Mouse (Mus musculus) hindbrain, embryonic 13.5 days (tissue): ENCODE results near the gene Gpr176. TPM values are rescaled to one million over a fixed set of nuclear protein-coding genes. Genes with fewer than 3 reads are reported as not detected.

Source experiments
- ATAC-seq: fragments of 200-750 bp; cut with Nextera tagmentation; 2 replicates; pipeline ENCODE4 v1.8.0; 2017; ENCODE audit warnings: moderate TSS enrichment; ENCODE audit not compliant: low FRiP score
- H3K27ac ChIP-seq: fragments of 300-500 bp; sonication (generic); 2 replicates; pipeline ENCODE4 v1.5.1; 2015; ENCODE audit warnings: inconsistent platforms, mild to moderate bottlenecking, moderate library complexity
- H3K27me3 ChIP-seq: fragments of 300-500 bp; sonication (generic); 2 replicates; pipeline ENCODE4 v1.6.1; 2015; ENCODE audit warnings: mild to moderate bottlenecking, inconsistent platforms
- H3K36me3 ChIP-seq: fragments of 300-500 bp; sonication (generic); 2 replicates; pipeline ENCODE4 v1.6.1; 2015; ENCODE audit warnings: mild to moderate bottlenecking, inconsistent platforms
- H3K4me1 ChIP-seq: fragments of 300-500 bp; sonication (generic); replicated peaks from 2 replicates; pipeline ENCODE4 v1.6.1; 2015; ENCODE audit warnings: inconsistent platforms
- H3K4me2 ChIP-seq: fragments of 300-500 bp; sonication (generic); 2 replicates; pipeline ENCODE4 v1.6.1; 2015; ENCODE audit warnings: inconsistent platforms, mild to moderate bottlenecking, moderate library complexity
- H3K4me3 ChIP-seq: fragments of 300-500 bp; sonication (generic); 2 replicates; pipeline ENCODE4 v1.5.1; 2015; ENCODE audit warnings: mild to moderate bottlenecking, inconsistent platforms
- H3K9ac ChIP-seq: fragments of 300-500 bp; sonication (generic); 2 replicates; pipeline ENCODE4 v1.6.1; 2015; ENCODE audit warnings: mild to moderate bottlenecking, inconsistent platforms
- H3K9me3 ChIP-seq: fragments of 300-500 bp; sonication (generic); 2 replicates; pipeline ENCODE4 v1.6.1; 2016; ENCODE audit warnings: inconsistent platforms
- WGBS: fragments of 180-500 bp; shearing (Covaris S2); methylation state at CpG from one replicate; pipeline ENCODE4 v1.1.7; 2015; 5-methylcytosine and 5-hydroxymethylcytosine counted together
- polyA plus RNA-seq: library from polyadenylated mRNA; unstranded; fragments of >200 nt; fragmentation: Nextera tagmentation; extraction: Ambion mirVana; gene quantifications from 2 replicates; pipeline ENCODE4 v1.2.1, GENCODE M21; 2015

Gpr176 gene
- polyA plus RNA-seq, 1 experiment from 2014 or later, result 2.8 TPM

GRCm38 (mm10) chr2:118315656-118316402, 57.4 kb downstream of the Gpr176 start:
- no peaks in the 10 kb centered on the region for H3K27me3 ChIP-seq
- no peak overlapping the region for H3K27ac ChIP-seq
- H3K4me1 ChIP-seq, result peaks cover 20% of the 10 kb centered on the region
- no peaks in the 10 kb centered on the region for H3K36me3 ChIP-seq
- no peak for ATAC-seq
- no peaks in the 10 kb centered on the region for H3K9me3 ChIP-seq
- no peak overlapping the region for H3K4me3 ChIP-seq
- no peak overlapping the region for H3K9ac ChIP-seq
- 68% methylated on average over 12 of the region's 12 CpGs for WGBS
- H3K4me2 ChIP-seq, result no peak overlapping the region

GRCm38 (mm10) chr2:118307561-118307960, 65.7 kb downstream of the Gpr176 start:
- Histone ChIP-seq H3K4me3 (no peak overlapping the region), H3K4me1 (0 out of 2 replicates have a peak, but pooled peaks cover 4% of the 10 kb centered on the region), H3K9ac (no peak overlapping the region), H3K4me2 (no peak overlapping the region), H3K36me3 (no peaks in the 10 kb centered on the region), H3K27me3 (no peaks in the 10 kb centered on the region), H3K9me3 (no peaks in the 10 kb centered on the region), H3K27ac (no peak overlapping the region)
- 74% methylated on average over 8 of the region's 8 CpGs for WGBS
- ATAC-seq, result peak; percentile 66; the same call in 1 of the 2 replicates

- WGBS, result 76% methylated on average over 2 of the region's 2 CpGs
- no peak for ATAC-seq
- H3K27ac ChIP-seq, result no peak overlapping the region
- H3K9ac ChIP-seq, result no peak overlapping the region
- no peaks in the 10 kb centered on the region for H3K36me3 ChIP-seq
- H3K27me3 ChIP-seq, result no peaks in the 10 kb centered on the region
- H3K4me3 ChIP-seq, result no peak overlapping the region
- H3K9me3 ChIP-seq, result no peaks in the 10 kb centered on the region
- no peak overlapping the region for H3K4me2 ChIP-seq
- 0 out of 2 replicates have a peak, but pooled peaks cover 4% of the 10 kb centered on the region for H3K4me1 ChIP-seq
Measured at GRCm38 (mm10) chr2:118306966-118307365, 66.3 kb downstream of the Gpr176 start.

GRCm38 (mm10) chr2:118306522-118306895, 66.7 kb downstream of the Gpr176 start:
- H3K4me2 ChIP-seq, result no peak overlapping the region
- H3K4me1 ChIP-seq, result 0 out of 2 replicates have a peak, but pooled peaks cover 4% of the 10 kb centered on the region
- H3K27ac ChIP-seq, result no peak overlapping the region
- 40% methylated on average over 3 of the region's 3 CpGs for WGBS
- ATAC-seq, result no peak
- no peak overlapping the region for H3K4me3 ChIP-seq
- H3K9me3 ChIP-seq, result no peaks in the 10 kb centered on the region
- no peaks in the 10 kb centered on the region for H3K36me3 ChIP-seq
- no peak overlapping the region for H3K9ac ChIP-seq
- no peaks in the 10 kb centered on the region for H3K27me3 ChIP-seq

GRCm38 (mm10) chr2:118305827-118306521, 67.2 kb downstream of the Gpr176 start:
- 81% methylated on average over 7 of the region's 7 CpGs for WGBS
- Histone ChIP-seq H3K36me3 (no peaks in the 10 kb centered on the region), H3K4me3 (no peak overlapping the region), H3K4me1 (0 out of 2 replicates have a peak, but pooled peaks cover 4% of the 10 kb centered on the region), H3K9me3 (no peaks in the 10 kb centered on the region), H3K27ac (no peak overlapping the region), H3K9ac (no peak overlapping the region), H3K4me2 (no peak overlapping the region), H3K27me3 (no peaks in the 10 kb centered on the region)
- ATAC-seq, result no peak

- no peak overlapping the region for H3K9ac ChIP-seq
- no peaks in the 10 kb centered on the region for H3K9me3 ChIP-seq
- no peak overlapping the region for H3K4me2 ChIP-seq
- H3K4me3 ChIP-seq, result no peak overlapping the region
- no peaks in the 10 kb centered on the region for H3K27me3 ChIP-seq
- H3K4me1 ChIP-seq, result peaks cover 2% of the 10 kb centered on the region; the same call in 1 of the 2 replicates
- H3K27ac ChIP-seq, result no peak overlapping the region
- no peak for ATAC-seq
- 81% methylated on average over 4 of the region's 4 CpGs for WGBS
- no peaks in the 10 kb centered on the region for H3K36me3 ChIP-seq
Measured at GRCm38 (mm10) chr2:118303456-118303855, 69.8 kb downstream of the Gpr176 start.

GRCm38 (mm10) chr2:118301656-118302055, 71.6 kb downstream of the Gpr176 start:
- peaks cover 6% of the 10 kb centered on the region; the same call in 1 of the 2 replicates for H3K4me1 ChIP-seq
- H3K4me3 ChIP-seq, result no peak overlapping the region
- no peak for ATAC-seq
- no peaks in the 10 kb centered on the region for H3K9me3 ChIP-seq
- H3K36me3 ChIP-seq, result no peaks in the 10 kb centered on the region
- H3K9ac ChIP-seq, result no peak overlapping the region
- H3K27me3 ChIP-seq, result no peaks in the 10 kb centered on the region
- 78% methylated on average over 2 of the region's 2 CpGs for whole genome bisulfite sequencing
- H3K4me2 ChIP-seq, result no peak overlapping the region
- no peak overlapping the region for H3K27ac ChIP-seq

GRCm38 (mm10) chr2:118301041-118301545, 72.1 kb downstream of the Gpr176 start:
- Histone ChIP-seq H3K27ac (no peak overlapping the region), H3K4me2 (no peak overlapping the region), H3K36me3 (no peaks in the 10 kb centered on the region), H3K4me1 (peaks cover 9% of the 10 kb centered on the region; the same call in 1 of the 2 replicates), H3K9ac (no peak overlapping the region), H3K27me3 (no peaks in the 10 kb centered on the region), H3K4me3 (no peak overlapping the region), H3K9me3 (no peaks in the 10 kb centered on the region)
- no peak; the same call in 1 of the 2 replicates for ATAC-seq
- WGBS, result 69% methylated on average over 8 of the region's 8 CpGs

GRCm38 (mm10) chr2:118299981-118300380, 73.2 kb downstream of the Gpr176 start:
- 96% methylated on average over 2 of the region's 2 CpGs for WGBS
- Histone ChIP-seq H3K27ac (no peak overlapping the region), H3K4me3 (no peak overlapping the region), H3K9ac (no peak overlapping the region), H3K4me1 (peaks cover 12% of the 10 kb centered on the region; the same call in 1 of the 2 replicates), H3K9me3 (no peaks in the 10 kb centered on the region), H3K36me3 (no peaks in the 10 kb centered on the region), H3K27me3 (no peaks in the 10 kb centered on the region), H3K4me2 (no peak overlapping the region)
- no peak for ATAC-seq

GRCm38 (mm10) chr2:118298601-118299000, 74.6 kb downstream of the Gpr176 start:
- 0 out of 2 replicates have a peak, but pooled peaks have one; percentile 36 for ATAC-seq
- Histone ChIP-seq H3K9me3 (no peaks in the 10 kb centered on the region), H3K9ac (no peak overlapping the region), H3K27ac (no peak overlapping the region), H3K36me3 (no peaks in the 10 kb centered on the region), H3K4me3 (no peak overlapping the region), H3K4me1 (peaks cover 16% of the 10 kb centered on the region; the same call in 1 of the 2 replicates), H3K4me2 (no peak overlapping the region), H3K27me3 (no peaks in the 10 kb centered on the region)
- 55% methylated on average over 4 of the region's 4 CpGs for WGBS

- no peak for ATAC-seq
- Histone ChIP-seq H3K27me3 (no peaks in the 10 kb centered on the region), H3K36me3 (no peaks in the 10 kb centered on the region), H3K9ac (no peak overlapping the region), H3K9me3 (no peaks in the 10 kb centered on the region), H3K4me1 (peaks cover 16% of the 10 kb centered on the region; the same call in 1 of the 2 replicates), H3K4me3 (no peak overlapping the region), H3K4me2 (no peak overlapping the region), H3K27ac (no peak overlapping the region)
- WGBS, result 89% methylated on average over 2 of the region's 2 CpGs
Measured at GRCm38 (mm10) chr2:118297966-118298365, 75.3 kb downstream of the Gpr176 start.

- Histone ChIP-seq H3K4me2 (no peak overlapping the region), H3K36me3 (no peaks in the 10 kb centered on the region), H3K4me1 (peaks cover 16% of the 10 kb centered on the region; the same call in 1 of the 2 replicates), H3K9ac (no peak overlapping the region), H3K4me3 (no peak overlapping the region), H3K27ac (no peak overlapping the region), H3K27me3 (no peaks in the 10 kb centered on the region), H3K9me3 (no peaks in the 10 kb centered on the region)
- 67% methylated on average over 7 of the region's 7 CpGs for WGBS
- no peak for ATAC-seq
Measured at GRCm38 (mm10) chr2:118295505-118295904, 77.7 kb downstream of the Gpr176 start.
